Mouse (Mus musculus) testis, adult 2 months (tissue): Measurements from ENCODE around the gene Srrm1. TPM values are rescaled to one million over a fixed set of nuclear protein-coding genes. Genes with fewer than 3 reads are reported as not detected.
"Not testable (repeated sequence)": the region's sequence is repeated elsewhere in the genome, so short reads cannot be mapped to it uniquely, and the experiment has no call there.

Experiments used
- H3K27ac ChIP-seq: fragments of 200-500 bp; 2 replicates; pipeline ENCODE4 v1.5.1; 2012; ENCODE audit warnings: low read depth, low read length; ENCODE audit not compliant: control insufficient read depth, insufficient read depth
- H3K27me3 ChIP-seq: fragments of 200-500 bp; 2 replicates; pipeline ENCODE4 v1.6.1; 2012; ENCODE audit warnings: mild to moderate bottlenecking, low read length, moderate library complexity; ENCODE audit not compliant: control insufficient read depth, insufficient read depth
- H3K36me3 ChIP-seq: fragments of 200-500 bp; 2 replicates; pipeline ENCODE4 v1.6.1; 2012; ENCODE audit warnings: mild to moderate bottlenecking, low read length; ENCODE audit not compliant: control insufficient read depth, insufficient read depth
- H3K4me1 ChIP-seq: fragments of 200-500 bp; 2 replicates; pipeline ENCODE4 v1.6.1; 2012; ENCODE audit warnings: low read length; ENCODE audit not compliant: control insufficient read depth, insufficient read depth
- H3K4me3 ChIP-seq: fragments of 200-500 bp; 2 replicates; pipeline ENCODE4 v1.5.1; 2012; ENCODE audit warnings: low read depth, mild to moderate bottlenecking, low read length, moderate library complexity, mixed read lengths; ENCODE audit not compliant: control insufficient read depth
- CTCF ChIP-seq: fragments of 200-500 bp; IDR thresholded peaks from 2 replicates; pipeline ENCODE4 v1.5.1; 2012; ENCODE audit warnings: low read depth, mild to moderate bottlenecking, inconsistent platforms, low read length, moderate library complexity; ENCODE audit not compliant: control insufficient read depth, insufficient read depth, insufficient replicate concordance
- POLR2A ChIP-seq: fragments of 200-500 bp; IDR thresholded peaks from 2 replicates; pipeline ENCODE4 v1.6.1; 2012; ENCODE audit warnings: low read depth, mild to moderate bottlenecking, inconsistent platforms, low read length, moderate library complexity; ENCODE audit not compliant: control insufficient read depth
- polyA plus RNA-seq: library from polyadenylated mRNA; depleted of rRNA; stranded (reverse); fragments of >200 nt; gene quantifications from 2 replicates; pipeline ENCODE4 v1.2.3, GENCODE M21; 2012

The Srrm1 gene
- polyA plus RNA-seq, 1 experiment, result 25.7 TPM

GRCm38 (mm10) chr4:135282651-135283290 is 70.3 kb downstream of the Srrm1 start:
- no peak overlapping the region for H3K4me3 ChIP-seq
- H3K36me3 ChIP-seq, result no peaks in the 10 kb centered on the region
- no peaks in the 10 kb centered on the region for H3K27me3 ChIP-seq
- TF ChIP-seq POLR2A (no peak), CTCF (no peak)
- H3K4me1 ChIP-seq, result peaks cover 2% of the 10 kb centered on the region
- no peak overlapping the region for H3K27ac ChIP-seq

GRCm38 (mm10) chr4:135280016-135280415 is 73.1 kb downstream of the Srrm1 start:
- H3K4me3 ChIP-seq, H3K36me3 ChIP-seq, H3K27me3 ChIP-seq, H3K4me1 ChIP-seq, H3K27ac ChIP-seq: not testable (repeated sequence)

GRCm38 (mm10) chr4:135276681-135277379 is 76.3 kb downstream of the Srrm1 start:
- Histone ChIP-seq H3K36me3 (no peaks in the 10 kb centered on the region), H3K27ac (no peak overlapping the region), H3K4me3 (no peak overlapping the region), H3K27me3 (no peaks in the 10 kb centered on the region), H3K4me1 (peaks cover 8% of the 10 kb centered on the region)
- TF ChIP-seq POLR2A (no peak), CTCF (no peak)

GRCm38 (mm10) chr4:135274761-135275160 is 78.4 kb downstream of the Srrm1 start:
- H3K4me3 ChIP-seq, result no peak overlapping the region
- peaks cover 24% of the 10 kb centered on the region for H3K4me1 ChIP-seq
- H3K36me3 ChIP-seq, result no peaks in the 10 kb centered on the region
- H3K27ac ChIP-seq, result no peak overlapping the region
- TF ChIP-seq POLR2A, result no peak
- TF ChIP-seq CTCF, result no peak
- H3K27me3 ChIP-seq, result no peaks in the 10 kb centered on the region

DNA sequence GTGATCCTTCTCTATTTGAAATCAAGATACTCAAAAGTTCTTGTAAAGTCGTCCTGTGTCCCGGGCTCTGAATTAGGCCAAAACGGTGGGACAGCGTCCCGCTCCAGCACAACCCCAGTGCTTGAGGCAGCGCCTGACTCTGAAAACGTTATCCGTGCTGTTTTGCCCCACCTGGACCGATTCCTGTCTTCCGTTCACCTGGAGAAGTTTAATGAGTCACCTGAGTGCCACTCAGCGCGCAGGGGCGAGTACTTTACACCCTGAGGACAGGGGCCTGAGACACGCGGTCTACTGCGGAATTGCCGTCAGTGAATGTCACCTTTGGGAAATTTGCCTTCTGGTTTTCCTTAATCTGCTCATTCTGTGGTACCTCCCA is 79.8 kb downstream of the Srrm1 start:
- H3K27ac ChIP-seq, result peak overlapping the region; percentile 44
- H3K36me3 ChIP-seq, result no peaks in the 10 kb centered on the region
- H3K4me1 ChIP-seq, result peaks cover 24% of the 10 kb centered on the region
- peak overlapping the region; percentile 65 for H3K4me3 ChIP-seq
- H3K27me3 ChIP-seq, result no peaks in the 10 kb centered on the region
- no peak for TF ChIP-seq CTCF
- no peak for TF ChIP-seq POLR2A

GRCm38 (mm10) chr4:135272640-135273306 is 80.3 kb downstream of the Srrm1 start, which contains the start of gene Clic4:
TSS of gene Clic4 (minus strand) at chr4:135272814.
- Histone ChIP-seq H3K27ac (peak within 1 kb of the TSS; percentile 93), H3K36me3 (no peaks in the 10 kb centered on the region), H3K4me1 (peaks cover 24% of the 10 kb centered on the region), H3K4me3 (peak within 1 kb of the TSS; percentile 95), H3K27me3 (no peaks in the 10 kb centered on the region)
- TF ChIP-seq CTCF (peak; percentile 14; the same call in 1 of the 2 replicates), POLR2A (peak; percentile 90)

DNA sequence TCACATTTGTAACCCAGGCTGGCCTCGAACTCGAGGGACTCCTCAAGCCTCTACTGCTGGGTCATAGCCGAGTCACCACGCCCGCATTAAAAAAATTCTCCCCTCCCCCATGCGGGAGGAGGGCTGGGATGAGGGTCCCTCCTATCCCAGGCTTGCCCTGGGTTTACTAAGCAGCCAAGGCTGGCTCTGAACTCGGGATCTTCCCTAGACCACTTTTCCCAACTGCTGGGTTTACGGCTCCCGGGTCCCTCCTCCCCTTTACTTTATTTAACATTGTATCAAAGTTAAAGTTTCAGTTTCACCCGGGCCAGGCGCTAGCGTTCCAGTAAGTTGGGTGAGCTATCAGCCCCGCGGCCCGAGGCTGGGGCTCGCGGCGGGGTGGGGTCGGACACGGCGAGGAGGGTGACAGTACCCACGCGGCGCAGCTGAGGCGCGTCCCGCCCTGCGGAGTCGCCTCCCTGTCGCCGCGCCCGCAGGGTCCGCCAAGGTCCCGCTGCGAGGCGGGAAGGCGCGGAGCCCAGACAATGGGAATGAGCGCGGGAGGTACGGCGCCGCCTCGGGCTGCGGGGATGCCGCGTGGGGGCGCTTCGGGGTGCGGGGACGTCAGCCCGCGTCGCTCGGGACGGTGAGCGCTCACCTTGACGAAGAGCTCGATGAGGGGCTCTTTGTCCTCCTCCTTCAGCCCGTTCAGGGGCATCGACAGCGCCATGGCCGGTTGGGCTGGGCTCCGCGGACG is 81.1 kb downstream of the Srrm1 start:
- no peaks in the 10 kb centered on the region for H3K36me3 ChIP-seq
- peaks cover 24% of the 10 kb centered on the region for H3K4me1 ChIP-seq
- H3K4me3 ChIP-seq, result peak overlapping the region; percentile 95
- peak overlapping the region; percentile 93 for H3K27ac ChIP-seq
- no peak for TF ChIP-seq CTCF
- TF ChIP-seq POLR2A, result no peak
- H3K27me3 ChIP-seq, result no peaks in the 10 kb centered on the region
